Comparison of ENCODE assay signal across 23 mouse cellular contexts in the genomic region with DNA sequence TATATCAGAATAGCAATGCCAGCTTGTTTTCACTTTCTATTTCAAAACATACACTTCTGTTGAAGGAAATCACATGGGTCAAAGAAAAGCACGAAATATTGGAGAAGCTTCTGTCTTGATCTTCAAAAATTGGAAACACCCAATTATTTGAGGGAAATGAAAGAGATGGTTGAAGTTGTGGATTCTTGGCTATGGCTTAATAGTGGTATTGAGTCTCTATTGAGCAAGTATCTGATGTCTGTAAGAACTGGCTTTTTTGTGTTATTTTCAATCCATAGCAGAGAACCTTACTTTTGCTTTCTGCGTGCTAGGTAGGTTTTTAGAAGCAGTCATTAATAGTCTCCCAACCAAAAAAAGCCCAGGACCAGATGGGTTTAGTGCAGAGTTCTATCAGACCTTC. TPM values are rescaled to one million over a fixed set of nuclear protein-coding genes. Genes with fewer than 3 reads are reported as not detected.
"Had no signal": no experiment of that assay in that cellular context is flagged by ENCODE, and none has a peak within 500 bp of the region (broad histone marks: within the 10 kb centered on the region; RNA-seq: fewer than 3 reads in every experiment).

No protein-coding gene starts in this region.

- DNase-seq: cerebellum, adult 18-20 months; cerebellum, adult 2 months; cerebellum, adult 8-10 months; cerebellum, adult 9-10 months; cerebellum, adult 9-11 months; cerebellum, postnatal 10 days; cerebellum, postnatal 14 days; cerebellum, postnatal 25 days; cerebellum, postnatal 36 days; embryo, embryonic 11 days; forebrain, postnatal 0 days; gastrocnemius, adult 2 months; gastrocnemius, postnatal 10 days; gastrocnemius, postnatal 14 days; gastrocnemius, postnatal 36 days; heart, adult 11 months; heart, adult 18-20 months; heart, adult 2 months had no signal

- ATAC-seq: forebrain, embryonic 13.5 days; forebrain, embryonic 14.5 days; forebrain, embryonic 15.5 days; forebrain, embryonic 16.5 days; forebrain, postnatal 0 days had no signal

RNA-seq across cellular contexts. Expression of gene Gpr141, which starts 19.4 kb away (rescaled TPM):
- total RNA-seq: gastrocnemius, adult 2 months; gastrocnemius, adult 8-10 months; gastrocnemius, postnatal 14 days; gastrocnemius, postnatal 36 days; heart, adult 2 months had no signal
